Mouse (Mus musculus): Measurements from ENCODE around the gene Gm8765. TPM values are rescaled to one million over a fixed set of nuclear protein-coding genes. Genes with fewer than 3 reads are reported as not detected.

Gene Gm8765
- polyA plus RNA-seq (2014; fragmentation: Illumina TruSeq; extraction: RNeasy Lipid Tissue Mini Kit (QIAGEN cat#74804); ENCODE audit: low read depth, low replicate concordance) = not detected

DNA sequence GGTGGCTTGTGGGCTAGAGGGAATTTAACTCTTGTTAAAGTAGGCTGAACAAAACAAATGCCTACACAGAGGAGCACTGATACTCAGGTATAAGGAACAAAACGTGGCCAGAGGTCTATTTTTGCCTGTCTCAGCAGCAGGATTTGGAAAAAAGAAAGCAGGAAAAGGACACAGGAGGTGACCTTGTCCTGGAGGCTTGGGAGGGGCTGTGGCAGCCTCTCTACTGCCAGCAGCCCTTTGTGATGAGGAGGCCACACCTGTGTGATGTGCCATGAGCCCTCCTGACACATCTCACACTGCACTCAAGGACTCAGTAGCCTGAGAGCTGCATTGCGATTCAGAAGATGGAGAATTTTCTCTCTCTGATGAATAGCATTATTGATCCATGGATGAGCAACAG lies at the start of gene Gm8765:
TSS of gene Gm8765 (plus strand) at position 301 of the 400 bp plus-strand sequence.

Other genes with a start within 250 kb of the Gm8765 start
- gene Nutm2, start 231.0 kb upstream of the Gm8765 start, polyA plus RNA-seq (2014; fragmentation: Illumina TruSeq; extraction: RNeasy Lipid Tissue Mini Kit (QIAGEN cat#74804); ENCODE audit: low read depth, low replicate concordance) = not detected
- gene Gm904, start 55.1 kb upstream of the Gm8765 start, polyA plus RNA-seq (2014; fragmentation: Illumina TruSeq; extraction: RNeasy Lipid Tissue Mini Kit (QIAGEN cat#74804); ENCODE audit: low read depth, low replicate concordance) = not detected